Mouse (Mus musculus): ENCODE measurements around the gene 4932438H23Rik.
A peak's percentile ranks its signal among the peaks of the same experiment; 100 is the strongest.
"Not testable (repeated sequence)": the region's sequence is repeated elsewhere in the genome, so short reads cannot be mapped to it uniquely, and the experiment has no call there.

Gene 4932438H23Rik

GRCm38 (mm10) chr16:91099444-91100065 lies 4.6 kb upstream of the 4932438H23Rik start:
- DNase-seq (ENCODE audit: low read depth, low spot score), result no peak

- no peak for DNase-seq (ENCODE audit: low read depth, low spot score)
Observed at GRCm38 (mm10) chr16:91097858-91098257, 2.9 kb upstream of the 4932438H23Rik start.

GRCm38 (mm10) chr16:91096984-91097506 lies 2.1 kb upstream of the 4932438H23Rik start:
- DNase-seq (ENCODE audit: low read depth, low spot score), result no peak

GRCm38 (mm10) chr16:91096016-91096415 lies 1.1 kb upstream of the 4932438H23Rik start:
- DNase-seq (ENCODE audit: low read depth, low spot score), result no peak

GRCm38 (mm10) chr16:91086642-91087306 lies 8.1 kb downstream of the 4932438H23Rik start:
- DNase-seq (ENCODE audit: low read depth, low spot score), result no peak

DNA sequence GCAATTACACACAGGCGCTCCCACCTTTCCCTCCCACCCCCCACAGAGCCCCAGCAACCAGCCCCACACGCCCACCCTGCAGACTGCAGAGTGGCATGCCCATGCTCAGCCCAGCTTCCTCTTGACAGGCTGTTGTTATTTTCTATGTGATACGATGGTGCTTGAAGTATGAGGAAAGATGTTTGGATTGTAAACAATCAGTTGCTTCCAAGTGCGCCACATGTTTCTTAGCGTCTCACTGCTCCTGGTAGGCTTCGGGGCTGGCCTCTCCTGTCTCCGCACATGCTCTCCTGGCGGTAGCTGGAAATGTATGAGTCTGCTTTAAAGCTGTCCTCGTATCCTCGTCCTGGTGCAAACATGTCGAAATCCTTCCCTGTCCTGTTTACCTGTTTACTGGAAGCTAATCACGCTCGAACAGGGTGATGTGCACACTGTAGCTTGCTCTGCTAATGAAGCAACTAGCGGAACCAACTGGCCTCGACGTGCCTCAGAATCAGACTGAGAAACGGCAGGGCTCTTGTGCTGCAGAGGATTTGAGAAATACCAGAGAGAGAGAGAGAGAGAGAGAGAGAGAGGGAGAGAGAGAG lies 9.6 kb downstream of the 4932438H23Rik start:
- DNase-seq (ENCODE audit: low read depth, low spot score), result no peak

DNA sequence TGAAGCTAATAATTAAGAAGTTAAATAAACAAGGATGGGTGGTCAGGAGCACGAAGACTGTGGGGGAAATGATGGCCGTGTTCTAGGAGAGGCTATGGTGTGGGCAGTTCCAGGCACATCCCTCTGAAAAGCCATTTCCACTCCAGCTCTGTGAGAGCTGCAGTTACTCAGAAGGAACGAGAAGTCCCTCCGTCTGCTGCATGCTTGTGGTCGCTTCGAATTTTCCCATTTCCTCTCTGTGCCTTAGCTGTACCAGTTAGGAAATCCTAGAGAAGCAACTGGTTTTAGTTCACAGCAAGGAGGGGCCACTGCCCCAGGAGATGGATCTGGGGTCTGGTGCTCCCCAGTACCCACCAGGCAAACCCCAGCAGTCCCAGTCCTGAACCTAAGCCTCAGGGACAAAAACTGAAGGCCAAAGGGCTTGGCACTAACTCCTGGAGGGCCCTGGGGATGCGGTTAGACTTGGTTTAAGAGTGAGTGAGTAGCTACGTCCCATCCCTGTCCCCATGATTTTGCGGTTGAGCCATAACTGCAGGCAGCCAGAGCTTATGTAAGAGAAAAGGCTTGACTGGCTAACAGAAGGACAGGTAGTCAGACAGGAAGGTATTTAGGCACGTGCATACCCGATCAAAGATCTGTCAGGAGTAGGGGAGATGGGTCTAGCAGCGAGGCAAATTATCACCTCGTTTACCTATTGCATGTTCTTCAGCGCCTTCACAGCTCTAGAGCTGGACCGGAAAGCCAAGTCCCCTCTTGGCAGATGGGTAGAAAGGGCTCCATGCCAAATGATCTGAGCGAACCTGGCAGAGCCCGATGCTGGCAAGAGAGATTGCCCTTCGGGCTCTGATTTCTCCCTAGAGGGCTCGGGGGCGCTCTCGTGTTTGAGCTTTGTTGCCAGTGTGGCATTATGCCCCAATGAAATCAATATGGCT lies 10.3 kb downstream of the 4932438H23Rik start:
- no peak for DNase-seq (ENCODE audit: low read depth, low spot score)

DNA sequence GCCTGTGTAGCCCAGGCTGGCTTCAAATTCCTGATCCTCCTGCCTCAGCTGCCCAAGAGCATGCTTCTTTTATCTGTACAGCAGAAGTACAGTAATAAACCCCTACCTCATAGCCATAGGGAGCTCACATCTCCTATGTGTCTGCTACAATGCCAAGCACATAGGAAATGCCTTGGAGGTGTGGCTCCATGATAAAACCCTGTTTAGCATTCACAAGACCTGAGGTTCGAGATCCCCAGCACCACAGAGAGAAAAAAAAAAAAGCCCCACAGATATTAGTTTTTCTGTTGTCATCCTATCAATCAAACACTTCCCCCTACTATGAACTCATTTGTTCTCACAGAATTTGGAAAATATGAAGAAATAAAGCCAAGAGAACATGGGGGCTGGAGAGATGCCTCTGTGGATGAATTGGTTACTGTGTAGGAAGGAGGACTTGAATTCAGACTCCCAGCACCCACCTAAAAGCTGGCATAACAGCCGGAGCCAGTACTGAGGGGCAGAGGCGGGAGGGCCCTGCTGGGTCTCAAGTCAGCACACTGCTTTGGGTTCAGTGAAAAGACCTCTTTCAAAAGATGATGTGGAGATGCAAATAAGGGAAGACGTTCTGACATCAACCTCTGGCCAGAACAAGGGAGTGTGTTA lies 11.8 kb downstream of the 4932438H23Rik start:
- no peak for DNase-seq (ENCODE audit: low read depth, low spot score)

DNA sequence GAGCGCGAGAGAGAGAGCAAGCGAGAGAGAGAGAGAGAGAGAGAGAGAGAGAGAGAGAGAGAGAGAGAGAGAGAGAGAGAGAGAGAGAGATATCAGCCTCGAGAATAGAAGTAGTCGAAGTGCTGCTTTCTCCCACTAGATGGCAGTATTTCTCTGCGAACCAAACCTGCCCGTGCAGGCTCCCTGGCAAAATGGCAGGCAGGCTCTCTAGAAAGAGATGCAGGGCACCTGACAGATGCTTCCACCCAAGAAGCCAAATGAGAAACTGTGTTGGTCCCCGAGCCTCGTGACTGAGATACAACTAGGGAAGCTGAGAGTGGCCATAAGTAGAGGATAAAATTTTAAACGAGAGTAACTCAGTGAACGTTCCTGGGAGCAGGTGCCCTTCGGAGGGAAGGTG lies 13.4 kb downstream of the 4932438H23Rik start:
- DNase-seq (ENCODE audit: low read depth, low spot score), result peak; percentile 81

- no peak for DNase-seq (ENCODE audit: low read depth, low spot score)
Observed at GRCm38 (mm10) chr16:91076180-91076579, 18.7 kb downstream of the 4932438H23Rik start.

DNA sequence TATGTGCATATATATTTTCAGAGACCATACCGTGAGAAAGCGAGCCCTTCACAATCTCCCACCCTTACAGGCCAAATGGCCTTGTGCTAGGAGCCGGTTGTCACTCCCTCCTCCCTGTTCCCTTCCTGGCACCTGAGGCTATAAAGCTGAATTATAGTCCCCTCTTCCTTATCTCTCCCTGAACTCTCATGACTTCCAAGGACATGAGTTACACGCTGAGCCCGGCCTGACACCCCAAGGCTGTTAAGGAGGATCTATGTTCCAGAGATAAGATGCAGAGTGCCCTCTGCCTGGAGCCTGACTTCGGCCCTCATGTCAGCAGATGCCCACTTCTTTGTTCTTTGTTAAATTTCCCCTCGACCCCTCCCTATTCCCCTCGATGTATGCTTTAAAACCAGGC lies 19.5 kb downstream of the 4932438H23Rik start:
- not testable (repeated sequence) for DNase-seq (ENCODE audit: low read depth, low spot score)

DNA sequence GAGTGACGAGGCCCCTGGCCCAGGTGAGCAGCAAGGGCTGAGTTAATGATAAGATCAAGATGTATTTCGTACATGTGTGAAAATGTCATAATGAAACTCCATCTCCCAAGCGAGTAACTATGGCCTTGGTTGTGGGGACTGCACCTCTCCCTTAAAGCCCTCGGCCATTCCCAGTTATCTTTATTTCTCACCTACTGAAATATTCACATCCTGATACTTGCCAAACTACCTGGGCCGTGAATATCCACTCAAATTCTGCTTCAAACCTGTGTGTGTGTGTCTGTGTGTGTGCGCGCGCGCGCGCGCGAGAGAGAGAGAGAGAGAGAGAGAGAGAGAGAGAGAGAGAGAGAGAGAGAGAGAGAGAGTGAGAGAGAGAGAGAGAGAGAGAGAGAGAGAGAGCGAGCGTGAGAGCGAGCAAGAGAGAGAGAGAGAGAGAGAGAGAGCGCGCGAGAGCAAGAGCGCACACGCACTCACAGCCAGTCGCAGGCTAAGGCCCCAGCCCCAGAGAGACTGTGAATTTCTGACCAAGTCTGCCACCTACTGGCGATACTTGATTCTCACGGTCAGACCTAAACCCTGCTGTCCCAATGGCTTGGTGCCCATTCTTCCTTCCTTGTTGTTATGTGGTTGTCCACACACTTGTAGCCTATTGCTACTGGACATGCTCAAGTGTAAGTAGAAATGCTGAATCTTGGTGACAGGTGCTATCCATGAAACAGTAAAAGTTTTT lies 21.6 kb downstream of the 4932438H23Rik start:
- peak; percentile 90 for DNase-seq (ENCODE audit: low read depth, low spot score)

GRCm38 (mm10) chr16:91072256-91072655 lies 22.7 kb downstream of the 4932438H23Rik start:
- DNase-seq (ENCODE audit: low read depth, low spot score), result no peak

GRCm38 (mm10) chr16:91068969-91069368 lies 26.0 kb downstream of the 4932438H23Rik start:
- peak; percentile 76 for DNase-seq (ENCODE audit: low read depth, low spot score)

DNA sequence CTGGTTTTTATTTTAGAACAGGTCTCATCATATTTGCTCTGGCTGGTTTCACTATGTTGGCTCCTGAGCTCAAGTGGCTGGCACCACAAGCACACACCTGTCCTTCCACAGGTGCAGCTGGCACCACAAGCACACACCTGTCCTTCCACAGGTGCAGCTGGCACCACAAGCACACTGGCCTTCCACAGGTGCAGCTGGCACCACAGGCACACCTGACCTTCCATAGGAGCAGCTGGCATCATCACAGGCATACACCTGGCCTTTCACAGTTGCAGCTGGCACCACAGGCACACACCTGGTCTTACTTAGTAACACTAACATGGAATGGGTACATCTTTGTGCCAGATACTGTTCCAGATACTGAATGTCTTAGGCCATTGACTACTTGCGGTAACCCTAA lies 27.8 kb downstream of the 4932438H23Rik start:
- DNase-seq (ENCODE audit: low read depth, low spot score), result no peak

DNA sequence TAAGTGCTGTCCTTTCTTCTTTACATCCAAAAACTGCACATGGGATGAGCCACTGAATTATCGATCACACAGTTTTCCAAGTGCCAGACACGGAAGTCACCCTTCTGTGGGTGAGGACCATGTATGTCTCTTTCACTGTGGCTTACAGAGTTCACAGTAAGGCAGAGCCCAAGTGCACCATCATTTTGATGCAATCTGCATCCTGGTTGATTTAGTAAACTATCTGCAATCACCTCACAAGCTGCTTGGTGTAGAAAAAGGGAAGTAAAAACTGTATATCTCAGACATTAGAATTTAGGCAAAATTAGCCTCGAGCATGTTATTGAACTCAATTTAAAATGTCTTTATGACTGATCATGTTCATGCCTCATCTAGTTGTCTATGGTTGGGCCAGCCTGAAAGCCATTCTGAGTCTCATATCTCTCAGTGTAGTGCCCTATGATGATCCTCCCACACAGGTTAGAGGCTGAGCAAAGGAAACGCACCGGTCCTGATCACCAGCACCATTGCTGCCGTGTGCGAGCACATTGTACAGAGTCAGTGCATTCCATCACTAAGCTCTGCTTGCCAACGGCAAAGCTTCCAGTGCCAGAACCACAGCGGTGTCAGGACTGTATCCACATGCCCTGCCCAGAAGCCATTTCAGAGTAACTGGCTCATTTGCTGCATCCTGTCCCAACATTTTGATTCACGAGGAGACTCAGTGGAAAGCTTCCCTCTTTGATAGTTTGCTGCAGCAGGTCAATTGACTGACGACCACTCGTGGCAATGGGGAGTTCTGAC lies 30.1 kb downstream of the 4932438H23Rik start:
- DNase-seq (ENCODE audit: low read depth, low spot score), result no peak

DNA sequence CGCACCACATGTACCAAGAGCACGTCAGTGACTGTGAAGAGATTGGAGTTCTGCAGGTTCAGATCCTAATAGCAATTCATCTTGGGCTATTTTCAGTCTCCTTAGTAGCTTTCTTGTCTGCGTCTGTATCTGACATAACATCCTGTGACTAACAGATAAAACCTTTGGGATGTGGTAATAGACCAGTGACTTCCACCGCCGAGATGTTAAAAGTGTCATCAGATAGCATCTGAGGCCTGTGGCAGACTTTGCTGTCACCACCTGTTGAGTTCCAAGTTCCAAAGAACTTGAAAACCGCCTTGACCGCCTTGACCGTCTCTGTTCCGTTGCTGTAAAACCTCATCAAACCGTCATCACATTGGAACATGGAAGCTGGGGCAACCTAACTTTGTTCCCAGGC lies 31.1 kb downstream of the 4932438H23Rik start:
- no peak for DNase-seq (ENCODE audit: low read depth, low spot score)

GRCm38 (mm10) chr16:91061531-91062318 lies 33.2 kb downstream of the 4932438H23Rik start:
- DNase-seq (ENCODE audit: low read depth, low spot score), result no peak

- DNase-seq (ENCODE audit: low read depth, low spot score), result no peak
Observed at GRCm38 (mm10) chr16:91057741-91058140, 37.2 kb downstream of the 4932438H23Rik start.

All from mesoderm, embryonic 11.5 days (tissue).